Mouse (Mus musculus) stomach, embryonic 14.5 days (tissue): ENCODE results near the gene March5. TPM values are rescaled to one million over a fixed set of nuclear protein-coding genes. Genes with fewer than 3 reads are reported as not detected.

Experiments used
- ATAC-seq: fragments of 200-750 bp; cut with Nextera tagmentation; 2 replicates; pipeline ENCODE4 v1.8.0; 2017; ENCODE audit warnings: low read depth, moderate TSS enrichment; ENCODE audit not compliant: insufficient number of reproducible peaks, insufficient read depth, low FRiP score
- H3K27ac ChIP-seq: fragments of 300-500 bp; sonication (generic); 2 replicates; pipeline ENCODE4 v1.5.1; 2014; ENCODE audit warnings: mild to moderate bottlenecking, low read length, moderate library complexity, mixed read lengths
- H3K27me3 ChIP-seq: fragments of 300-500 bp; sonication (generic); 2 replicates; pipeline ENCODE4 v1.6.1; 2014; ENCODE audit warnings: low read length, control low read depth, mixed read lengths; ENCODE audit not compliant: control insufficient read depth, insufficient read depth
- H3K36me3 ChIP-seq: fragments of 300-500 bp; sonication (generic); 2 replicates; pipeline ENCODE4 v1.6.1; 2014; ENCODE audit warnings: mild to moderate bottlenecking, control low read depth, low read length, moderate library complexity, mixed read lengths; ENCODE audit not compliant: control insufficient read depth, insufficient read depth
- H3K4me1 ChIP-seq: fragments of 300-500 bp; sonication (generic); 2 replicates; pipeline ENCODE4 v1.6.1; 2014; ENCODE audit warnings: low read length, control low read depth, mixed read lengths; ENCODE audit not compliant: control insufficient read depth, insufficient read depth
- H3K4me2 ChIP-seq: fragments of 300-500 bp; sonication (generic); replicated peaks from 2 replicates; pipeline ENCODE4 v1.6.1; 2014; ENCODE audit warnings: low read depth, low read length, control low read depth
- H3K4me3 ChIP-seq: fragments of 300-500 bp; sonication (generic); 2 replicates; pipeline ENCODE4 v1.5.1; 2014; ENCODE audit warnings: low read depth, low read length, control low read depth
- H3K9ac ChIP-seq: fragments of 300-500 bp; sonication (generic); replicated peaks from 2 replicates; pipeline ENCODE4 v1.6.1; 2014; ENCODE audit warnings: low read depth, mild to moderate bottlenecking, control low read depth, low read length, moderate library complexity, mixed read lengths
- H3K9me3 ChIP-seq: fragments of 300-500 bp; sonication (generic); 2 replicates; pipeline ENCODE4 v1.6.1; 2016; ENCODE audit warnings: low read depth, low read length, control low read depth; ENCODE audit not compliant: control insufficient read depth
- WGBS: fragments of 180-500 bp; shearing (Covaris S2); extraction: QIAGEN DNeasy Blood & Tissue Kit; methylation state at CpG from one replicate; pipeline ENCODE4 v1.1.7; 2014; 5-methylcytosine and 5-hydroxymethylcytosine counted together
- polyA plus RNA-seq: library from polyadenylated mRNA; unstranded; fragments of >200 nt; fragmentation: Nextera tagmentation; extraction: Ambion mirVana; gene quantifications from 2 replicates; pipeline ENCODE4 v1.2.1, GENCODE M21; 2014

March5 gene
- polyA plus RNA-seq, 1 experiment from 2014 or later: 91.4 TPM

GRCm38 (mm10) chr19:37241201-37241600, 33.9 kb downstream of the March5 start:
- 71% methylated on average over 5 of the region's 5 CpGs for WGBS
- H3K36me3 ChIP-seq: no peaks in the 10 kb centered on the region
- ATAC-seq: no peak

DNA sequence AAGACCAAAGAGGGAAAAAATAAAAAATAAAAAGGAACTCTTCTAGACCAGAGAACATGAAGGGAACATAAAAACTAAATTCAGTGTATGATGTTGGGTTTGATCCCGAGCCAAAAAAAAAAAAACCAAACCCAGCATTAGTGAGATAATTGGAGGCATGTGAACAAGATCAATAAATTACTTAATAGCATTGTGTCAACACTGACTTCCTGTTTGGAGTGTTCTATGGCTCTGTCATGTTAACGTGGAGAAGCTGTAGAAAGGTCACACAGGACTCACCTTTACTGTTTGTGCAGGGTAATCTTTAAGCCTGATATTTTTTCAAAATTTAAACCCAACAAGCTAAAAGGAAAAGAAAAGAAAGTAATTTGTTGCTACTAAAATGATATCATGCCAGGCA, 35.4 kb downstream of the March5 start:
- 31% methylated on average over 2 of the region's 2 CpGs for WGBS
- no peaks in the 10 kb centered on the region for H3K27me3 ChIP-seq
- H3K27ac ChIP-seq: no peak overlapping the region
- H3K4me1 ChIP-seq: no peaks in the 10 kb centered on the region
- ATAC-seq: no peak
- H3K36me3 ChIP-seq: no peaks in the 10 kb centered on the region
- no peaks in the 10 kb centered on the region for H3K9me3 ChIP-seq
- H3K4me3 ChIP-seq: no peak overlapping the region
- no peak overlapping the region for H3K9ac ChIP-seq
- H3K4me2 ChIP-seq: no peak overlapping the region

More at GRCm38 (mm10) chr19:37241201-37241600, 33.9 kb downstream of the March5 start:
- Histone ChIP-seq H3K27ac (no peak overlapping the region), H3K4me3 (no peak overlapping the region), H3K9ac (no peak overlapping the region), H3K27me3 (no peaks in the 10 kb centered on the region), H3K4me2 (no peak overlapping the region), H3K4me1 (no peaks in the 10 kb centered on the region), H3K9me3 (no peaks in the 10 kb centered on the region)

- Histone ChIP-seq H3K27ac (no peak overlapping the region), H3K4me1 (no peaks in the 10 kb centered on the region), H3K4me2 (no peak overlapping the region), H3K9me3 (no peaks in the 10 kb centered on the region), H3K36me3 (no peaks in the 10 kb centered on the region), H3K27me3 (no peaks in the 10 kb centered on the region), H3K9ac (no peak overlapping the region), H3K4me3 (no peak overlapping the region)
- WGBS: 32% methylated on average over 3 of the region's 3 CpGs
- no peak for ATAC-seq
Observed at GRCm38 (mm10) chr19:37246859-37247258, 39.5 kb downstream of the March5 start.

- Histone ChIP-seq H3K4me3 (no peak overlapping the region), H3K27me3 (no peaks in the 10 kb centered on the region), H3K4me1 (no peaks in the 10 kb centered on the region), H3K9me3 (no peaks in the 10 kb centered on the region), H3K4me2 (no peak overlapping the region), H3K9ac (no peak overlapping the region), H3K27ac (no peak overlapping the region), H3K36me3 (no peaks in the 10 kb centered on the region)
- ATAC-seq: no peak
- 79% methylated on average over 3 of the region's 3 CpGs for WGBS
Observed at GRCm38 (mm10) chr19:37248199-37248598, 40.9 kb downstream of the March5 start.

GRCm38 (mm10) chr19:37252104-37252503, 44.8 kb downstream of the March5 start:
- Histone ChIP-seq H3K36me3 (no peaks in the 10 kb centered on the region), H3K27me3 (no peaks in the 10 kb centered on the region), H3K4me2 (no peak overlapping the region), H3K4me3 (no peak overlapping the region), H3K9me3 (no peaks in the 10 kb centered on the region), H3K9ac (no peak overlapping the region), H3K4me1 (no peaks in the 10 kb centered on the region), H3K27ac (no peak overlapping the region)
- no peak for ATAC-seq
- 66% methylated on average over 6 of the region's 6 CpGs for WGBS

- ATAC-seq: no peak
Observed at GRCm38 (mm10) chr19:37255321-37255720, 48.0 kb downstream of the March5 start.

DNA sequence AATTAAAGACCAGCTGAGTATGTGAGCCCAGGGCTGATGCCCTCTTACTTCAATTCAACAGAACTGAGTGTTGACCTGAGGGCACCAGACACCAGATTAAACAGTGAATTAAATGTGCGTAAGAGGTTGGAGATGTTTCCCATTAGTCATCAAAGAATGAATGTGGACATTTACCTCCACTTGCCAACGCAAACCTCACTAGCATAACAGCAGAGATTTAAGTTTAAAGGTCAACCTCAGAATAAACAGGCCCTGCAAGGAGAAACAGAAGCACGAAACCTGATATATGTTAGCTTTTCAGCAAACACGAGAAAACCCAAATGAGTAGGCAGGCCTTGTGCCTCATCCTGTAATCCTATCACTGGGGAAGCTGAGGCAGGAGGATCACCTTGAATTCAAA, 55.0 kb downstream of the March5 start:
- H3K4me1 ChIP-seq: no peaks in the 10 kb centered on the region
- no peaks in the 10 kb centered on the region for H3K27me3 ChIP-seq
- 21% methylated on average over 4 of the region's 4 CpGs for WGBS
- no peaks in the 10 kb centered on the region for H3K36me3 ChIP-seq
- no peak overlapping the region for H3K4me3 ChIP-seq
- H3K27ac ChIP-seq: no peak overlapping the region
- no peaks in the 10 kb centered on the region for H3K9me3 ChIP-seq
- H3K9ac ChIP-seq: no peak overlapping the region
- no peak for ATAC-seq
- no peak overlapping the region for H3K4me2 ChIP-seq

More at GRCm38 (mm10) chr19:37255321-37255720, 48.0 kb downstream of the March5 start:
- 90% methylated on average over 9 of the region's 9 CpGs for WGBS
- Histone ChIP-seq H3K4me1 (no peaks in the 10 kb centered on the region), H3K9me3 (no peaks in the 10 kb centered on the region), H3K36me3 (no peaks in the 10 kb centered on the region), H3K27me3 (no peaks in the 10 kb centered on the region), H3K9ac (no peak overlapping the region), H3K4me3 (no peak overlapping the region), H3K4me2 (no peak overlapping the region), H3K27ac (no peak overlapping the region)

DNA sequence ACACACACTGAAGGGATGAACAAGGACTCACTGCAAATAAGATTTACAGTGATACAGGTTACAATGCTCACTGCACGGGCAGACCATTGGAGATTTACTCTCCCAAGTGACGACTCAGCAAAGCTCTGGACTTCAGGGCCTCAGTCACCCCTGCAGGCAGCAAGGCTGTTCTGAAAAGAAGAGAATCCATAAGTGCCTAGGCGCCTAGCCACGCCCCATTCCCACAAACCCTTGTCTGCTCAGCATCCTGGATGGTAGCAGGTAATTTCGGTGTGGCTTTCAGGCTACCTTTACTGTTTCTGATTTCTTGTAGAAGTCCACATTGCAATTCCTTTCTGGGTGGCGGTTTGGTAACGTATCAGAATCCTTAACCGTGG, 56.2 kb downstream of the March5 start:
- no peaks in the 10 kb centered on the region for H3K27me3 ChIP-seq
- 67% methylated on average over 8 of the region's 8 CpGs for WGBS
- no peak for ATAC-seq
- H3K9me3 ChIP-seq: no peaks in the 10 kb centered on the region
- H3K27ac ChIP-seq: no peak overlapping the region
- no peak overlapping the region for H3K4me3 ChIP-seq
- no peak overlapping the region for H3K4me2 ChIP-seq
- H3K9ac ChIP-seq: no peak overlapping the region
- H3K4me1 ChIP-seq: no peaks in the 10 kb centered on the region
- H3K36me3 ChIP-seq: peaks cover under 1% of the 10 kb centered on the region; the same call in 1 of the 2 replicates
